Mouse (Mus musculus): ENCODE data around the gene Tuba1c. TPM values are rescaled to one million over a fixed set of nuclear protein-coding genes. Genes with fewer than 3 reads are reported as not detected.

Tuba1c gene
- polyA plus RNA-seq, 1 experiment from 2014 or later, result 130 TPM

DNA sequence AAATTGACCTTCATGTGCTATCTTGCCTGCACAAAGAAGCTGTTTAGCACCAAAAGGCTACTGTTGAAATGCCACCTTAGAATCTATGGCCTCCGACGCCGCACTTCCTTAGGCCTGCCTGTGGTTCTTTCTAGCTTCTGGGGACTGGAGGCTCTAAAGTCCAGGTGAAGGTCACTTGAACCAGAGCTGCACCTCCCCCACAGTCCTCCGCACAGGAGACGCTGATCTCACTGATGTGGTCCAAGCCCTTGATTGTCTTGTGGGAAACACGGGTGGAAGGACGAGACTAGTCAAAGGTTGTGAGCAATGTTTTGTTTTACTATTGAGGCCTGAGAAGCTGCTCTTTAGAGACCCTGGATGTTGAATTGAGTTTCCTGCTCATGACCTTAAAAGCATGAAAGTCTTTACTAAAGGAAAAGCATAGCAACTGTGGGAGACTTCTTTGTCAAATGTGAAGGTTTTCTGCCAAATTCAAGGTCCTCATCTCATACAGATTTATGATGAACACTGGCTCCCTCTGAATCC is 3.1 kb downstream of the Tuba1c start:
- Histone ChIP-seq H3K27me3 (ENCODE audit: control insufficient read depth, insufficient read depth, low read length) (no peaks in the 10 kb centered on the region), H3K4me3 (ENCODE audit: low read length) (peak overlapping the region; percentile 86), H3K36me3 (ENCODE audit: control insufficient read depth, insufficient read depth) (peaks cover 8% of the 10 kb centered on the region), H3K9ac (ENCODE audit: low read length) (peak overlapping the region; percentile 51), H3K4me2 (ENCODE audit: low read depth, low read length) (peak overlapping the region; percentile 70), H3K27ac (ENCODE audit: low read length) (peak overlapping the region; percentile 3), H3K9me3 (replicated peaks; ENCODE audit: control insufficient read depth, low read length) (no peaks in the 10 kb centered on the region), H3K4me1 (ENCODE audit: control insufficient read depth, insufficient read depth, low read length) (peaks cover 55% of the 10 kb centered on the region)
- no peak for ATAC-seq (replicated peaks; ENCODE audit: extremely low read depth, insufficient read depth, low FRiP score)
- 40% methylated on average over 7 of the region's 7 CpGs for WGBS

DNA sequence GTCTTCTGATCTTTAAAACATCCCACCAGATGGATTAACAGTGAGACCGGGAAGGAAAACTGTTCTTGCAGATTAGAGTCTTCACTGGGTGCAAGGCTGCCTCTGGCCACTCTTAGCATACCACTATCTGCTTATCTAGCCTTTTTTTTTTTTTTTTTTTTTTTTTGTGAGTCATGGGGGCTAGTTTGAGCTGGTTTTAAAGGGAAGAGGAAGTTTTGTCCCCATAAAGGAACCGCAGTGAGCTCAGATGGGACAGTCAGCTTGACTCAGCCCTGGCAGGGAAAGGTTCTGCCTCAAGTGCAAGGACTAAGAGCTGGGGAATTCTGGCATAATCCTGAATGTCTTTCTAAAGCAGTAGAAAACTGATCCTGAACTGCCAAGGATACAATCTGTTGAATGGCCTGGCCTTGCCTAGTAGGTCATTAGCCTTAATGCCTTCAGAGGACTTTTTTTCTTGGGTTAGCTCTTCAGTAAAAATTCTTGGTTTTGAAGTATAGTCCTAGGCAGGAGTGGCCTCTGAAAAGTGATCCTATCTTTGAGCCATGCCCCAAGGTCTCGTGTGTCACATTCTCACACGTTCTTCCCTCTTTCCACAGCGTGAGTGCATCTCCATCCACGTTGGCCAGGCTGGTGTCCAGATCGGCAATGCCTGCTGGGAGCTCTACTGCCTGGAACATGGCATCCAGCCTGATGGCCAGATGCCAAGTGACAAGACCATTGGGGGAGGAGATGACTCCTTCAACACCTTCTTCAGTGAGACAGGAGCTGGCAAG is 4.0 kb downstream of the Tuba1c start:
- Histone ChIP-seq H3K4me1 (ENCODE audit: control insufficient read depth, insufficient read depth, low read length) (peaks cover 55% of the 10 kb centered on the region), H3K27me3 (ENCODE audit: control insufficient read depth, insufficient read depth, low read length) (no peaks in the 10 kb centered on the region), H3K4me3 (ENCODE audit: low read length) (no peak overlapping the region; the same call in 1 of the 2 replicates), H3K9me3 (replicated peaks; ENCODE audit: control insufficient read depth, low read length) (no peaks in the 10 kb centered on the region), H3K36me3 (ENCODE audit: control insufficient read depth, insufficient read depth) (peaks cover 11% of the 10 kb centered on the region), H3K27ac (ENCODE audit: low read length) (peak overlapping the region; percentile 15; the same call in 1 of the 2 replicates), H3K9ac (ENCODE audit: low read length) (no peak overlapping the region), H3K4me2 (ENCODE audit: low read depth, low read length) (peak overlapping the region; percentile 70; the same call in 1 of the 2 replicates)
- ATAC-seq (replicated peaks; ENCODE audit: extremely low read depth, insufficient read depth, low FRiP score), result no peak
- WGBS, result 35% methylated on average over 7 of the region's 7 CpGs

- H3K27ac ChIP-seq (ENCODE audit: low read length), result no peak overlapping the region
- peaks cover 11% of the 10 kb centered on the region for H3K36me3 ChIP-seq (ENCODE audit: control insufficient read depth, insufficient read depth)
- no peaks in the 10 kb centered on the region for H3K27me3 ChIP-seq (ENCODE audit: control insufficient read depth, insufficient read depth, low read length)
- ATAC-seq (replicated peaks; ENCODE audit: extremely low read depth, insufficient read depth, low FRiP score), result no peak
- no peak overlapping the region for H3K9ac ChIP-seq (ENCODE audit: low read length)
- no peak overlapping the region for H3K4me3 ChIP-seq (ENCODE audit: low read length)
- WGBS, result 73% methylated on average over 4 of the region's 4 CpGs
- no peaks in the 10 kb centered on the region for H3K9me3 ChIP-seq (replicated peaks; ENCODE audit: control insufficient read depth, low read length)
- peaks cover 47% of the 10 kb centered on the region for H3K4me1 ChIP-seq (ENCODE audit: control insufficient read depth, insufficient read depth, low read length)
- H3K4me2 ChIP-seq (ENCODE audit: low read depth, low read length), result no peak overlapping the region
Observed at GRCm38 (mm10) chr15:99035431-99035830, 5.7 kb downstream of the Tuba1c start.

GRCm38 (mm10) chr15:99036249-99036905 is 6.7 kb downstream of the Tuba1c start:
- Histone ChIP-seq H3K9me3 (replicated peaks; ENCODE audit: control insufficient read depth, low read length) (no peaks in the 10 kb centered on the region), H3K27me3 (ENCODE audit: control insufficient read depth, insufficient read depth, low read length) (no peaks in the 10 kb centered on the region), H3K9ac (ENCODE audit: low read length) (no peak overlapping the region), H3K4me1 (ENCODE audit: control insufficient read depth, insufficient read depth, low read length) (peaks cover 42% of the 10 kb centered on the region), H3K4me3 (ENCODE audit: low read length) (no peak overlapping the region), H3K27ac (ENCODE audit: low read length) (peak overlapping the region; percentile 79), H3K36me3 (ENCODE audit: control insufficient read depth, insufficient read depth) (peaks cover 11% of the 10 kb centered on the region), H3K4me2 (ENCODE audit: low read depth, low read length) (peak overlapping the region; percentile 18; the same call in 1 of the 2 replicates)
- peak; percentile 74 for ATAC-seq (replicated peaks; ENCODE audit: extremely low read depth, insufficient read depth, low FRiP score)
- 52% methylated on average over 8 of the region's 8 CpGs for WGBS

GRCm38 (mm10) chr15:99038025-99038424 is 8.3 kb downstream of the Tuba1c start:
- Histone ChIP-seq H3K4me3 (ENCODE audit: low read length) (no peak overlapping the region), H3K4me1 (ENCODE audit: control insufficient read depth, insufficient read depth, low read length) (peaks cover 30% of the 10 kb centered on the region), H3K4me2 (ENCODE audit: low read depth, low read length) (no peak overlapping the region), H3K9ac (ENCODE audit: low read length) (no peak overlapping the region), H3K9me3 (replicated peaks; ENCODE audit: control insufficient read depth, low read length) (no peaks in the 10 kb centered on the region), H3K27ac (ENCODE audit: low read length) (no peak overlapping the region), H3K27me3 (ENCODE audit: control insufficient read depth, insufficient read depth, low read length) (no peaks in the 10 kb centered on the region), H3K36me3 (ENCODE audit: control insufficient read depth, insufficient read depth) (peaks cover 11% of the 10 kb centered on the region)
- WGBS, result 92% methylated on average over 1 of the region's 1 CpGs
- ATAC-seq (replicated peaks; ENCODE audit: extremely low read depth, insufficient read depth, low FRiP score), result no peak

- peaks cover 22% of the 10 kb centered on the region for H3K4me1 ChIP-seq (ENCODE audit: control insufficient read depth, insufficient read depth, low read length)
- ATAC-seq (replicated peaks; ENCODE audit: extremely low read depth, insufficient read depth, low FRiP score), result no peak
- peaks cover 11% of the 10 kb centered on the region for H3K36me3 ChIP-seq (ENCODE audit: control insufficient read depth, insufficient read depth)
- H3K9ac ChIP-seq (ENCODE audit: low read length), result no peak overlapping the region
- no peak overlapping the region for H3K4me2 ChIP-seq (ENCODE audit: low read depth, low read length)
- no peak overlapping the region for H3K27ac ChIP-seq (ENCODE audit: low read length)
- WGBS, result 90% methylated on average over 5 of the region's 5 CpGs
- no peaks in the 10 kb centered on the region for H3K9me3 ChIP-seq (replicated peaks; ENCODE audit: control insufficient read depth, low read length)
- H3K4me3 ChIP-seq (ENCODE audit: low read length), result no peak overlapping the region
- H3K27me3 ChIP-seq (ENCODE audit: control insufficient read depth, insufficient read depth, low read length), result no peaks in the 10 kb centered on the region
Observed at GRCm38 (mm10) chr15:99038797-99039196, 9.1 kb downstream of the Tuba1c start.

- WGBS, result 73% methylated on average over 4 of the region's 4 CpGs
Observed at GRCm38 (mm10) chr15:99039306-99039705, 9.6 kb downstream of the Tuba1c start.

GRCm38 (mm10) chr15:99039996-99040919 is 10.6 kb downstream of the Tuba1c start:
- no peak overlapping the region for H3K4me3 ChIP-seq (ENCODE audit: low read length)
- H3K9me3 ChIP-seq (replicated peaks; ENCODE audit: control insufficient read depth, low read length), result no peaks in the 10 kb centered on the region
- peaks cover 14% of the 10 kb centered on the region for H3K4me1 ChIP-seq (ENCODE audit: control insufficient read depth, insufficient read depth, low read length)
- H3K27me3 ChIP-seq (ENCODE audit: control insufficient read depth, insufficient read depth, low read length), result no peaks in the 10 kb centered on the region
- 52% methylated on average over 26 of the region's 26 CpGs for WGBS
- no peak for ATAC-seq (replicated peaks; ENCODE audit: extremely low read depth, insufficient read depth, low FRiP score)
- peaks cover 3% of the 10 kb centered on the region; the same call in 1 of the 2 replicates for H3K36me3 ChIP-seq (ENCODE audit: control insufficient read depth, insufficient read depth)
- no peak overlapping the region for H3K4me2 ChIP-seq (ENCODE audit: low read depth, low read length)
- no peak overlapping the region for H3K9ac ChIP-seq (ENCODE audit: low read length)
- no peak overlapping the region for H3K27ac ChIP-seq (ENCODE audit: low read length)

More at GRCm38 (mm10) chr15:99039306-99039705, 9.6 kb downstream of the Tuba1c start:
- Histone ChIP-seq H3K9ac (ENCODE audit: low read length) (no peak overlapping the region), H3K4me1 (ENCODE audit: control insufficient read depth, insufficient read depth, low read length) (peaks cover 20% of the 10 kb centered on the region), H3K9me3 (replicated peaks; ENCODE audit: control insufficient read depth, low read length) (no peaks in the 10 kb centered on the region), H3K27ac (ENCODE audit: low read length) (no peak overlapping the region), H3K4me2 (ENCODE audit: low read depth, low read length) (no peak overlapping the region), H3K4me3 (ENCODE audit: low read length) (no peak overlapping the region), H3K36me3 (ENCODE audit: control insufficient read depth, insufficient read depth) (peaks cover 11% of the 10 kb centered on the region), H3K27me3 (ENCODE audit: control insufficient read depth, insufficient read depth, low read length) (no peaks in the 10 kb centered on the region)
- ATAC-seq (replicated peaks; ENCODE audit: extremely low read depth, insufficient read depth, low FRiP score), result no peak
